Mouse (Mus musculus) embryonic facial prominence, embryonic 10.5 days (tissue): ENCODE data around the gene Spdef. TPM values are rescaled to one million over a fixed set of nuclear protein-coding genes. Genes with fewer than 3 reads are reported as not detected.

Experiments used
- DNase-seq: peaks from one replicate; pipeline ENCODE4 v3.0.0-alpha.2; 2017; ENCODE audit warnings: low spot score
- H3K27ac ChIP-seq: fragments of 300-500 bp; sonication (generic); replicated peaks from 2 replicates; pipeline ENCODE4 v1.5.1; 2016; ENCODE audit warnings: mild to moderate bottlenecking
- H3K27me3 ChIP-seq: fragments of 300-500 bp; sonication (generic); replicated peaks from 2 replicates; pipeline ENCODE4 v1.6.1; 2016; ENCODE audit warnings: low read depth, mild to moderate bottlenecking; ENCODE audit not compliant: poor library complexity, severe bottlenecking
- H3K36me3 ChIP-seq: fragments of 300-500 bp; sonication (generic); replicated peaks from 2 replicates; pipeline ENCODE4 v1.6.1; 2016; ENCODE audit warnings: mild to moderate bottlenecking, moderate library complexity
- H3K4me1 ChIP-seq: fragments of 300-500 bp; sonication (generic); 2 replicates; pipeline ENCODE4 v1.6.1; 2016
- H3K4me3 ChIP-seq: fragments of 300-500 bp; sonication (generic); 2 replicates; pipeline ENCODE4 v1.5.1; 2016; ENCODE audit warnings: mild to moderate bottlenecking, moderate library complexity
- H3K9me3 ChIP-seq: fragments of 300-500 bp; sonication (generic); 2 replicates; pipeline ENCODE4 v1.6.1; 2016; ENCODE audit warnings: mild to moderate bottlenecking
- WGBS: fragments of 180-500 bp; shearing (Covaris S2); methylation state at CpG from one replicate; pipeline ENCODE4 v1.1.7; 2016; 5-methylcytosine and 5-hydroxymethylcytosine counted together
- polyA plus RNA-seq: library from polyadenylated mRNA; unstranded; fragments of >200 nt; fragmentation: Nextera tagmentation; extraction: Ambion mirVana; gene quantifications from 2 replicates; pipeline ENCODE4 v1.2.1, GENCODE M21; 2016

The Spdef gene
- polyA plus RNA-seq, 1 experiment from 2014 or later: 0.15 TPM

- H3K9me3 ChIP-seq: no peaks in the 10 kb centered on the region
- 84% methylated on average over 9 of the region's 9 CpGs for WGBS
- no peak for DNase-seq
- peaks cover 54% of the 10 kb centered on the region for H3K4me1 ChIP-seq
- H3K27me3 ChIP-seq: peaks cover 47% of the 10 kb centered on the region
- H3K36me3 ChIP-seq: no peaks in the 10 kb centered on the region
- H3K4me3 ChIP-seq: no peak overlapping the region
- H3K27ac ChIP-seq: no peak overlapping the region
Measured at GRCm38 (mm10) chr17:27721125-27721664, 7.6 kb downstream of the Spdef start.

- H3K4me3 ChIP-seq: no peak overlapping the region
- H3K36me3 ChIP-seq: no peaks in the 10 kb centered on the region
- WGBS: 54% methylated on average over 9 of the region's 9 CpGs
- peaks cover 45% of the 10 kb centered on the region for H3K4me1 ChIP-seq
- peaks cover 48% of the 10 kb centered on the region for H3K27me3 ChIP-seq
- DNase-seq: no peak
- peak overlapping the region; percentile 31; the same call in 1 of the 2 replicates for H3K27ac ChIP-seq
- no peaks in the 10 kb centered on the region for H3K9me3 ChIP-seq
Measured at GRCm38 (mm10) chr17:27720326-27720725, 8.4 kb downstream of the Spdef start.

GRCm38 (mm10) chr17:27719663-27720062 lies 9.1 kb downstream of the Spdef start:
- Histone ChIP-seq H3K9me3 (no peaks in the 10 kb centered on the region), H3K27me3 (peaks cover 54% of the 10 kb centered on the region), H3K4me1 (peaks cover 38% of the 10 kb centered on the region), H3K36me3 (no peaks in the 10 kb centered on the region), H3K27ac (peak overlapping the region; percentile 31; the same call in 1 of the 2 replicates), H3K4me3 (no peak overlapping the region)
- no peak for DNase-seq
- WGBS: 64% methylated on average over 14 of the region's 14 CpGs

GRCm38 (mm10) chr17:27718250-27718649 lies 10.5 kb downstream of the Spdef start:
- no peak overlapping the region for H3K27ac ChIP-seq
- 57% methylated on average over 5 of the region's 5 CpGs for WGBS
- no peaks in the 10 kb centered on the region for H3K36me3 ChIP-seq
- H3K27me3 ChIP-seq: peaks cover 57% of the 10 kb centered on the region
- no peak for DNase-seq
- H3K9me3 ChIP-seq: no peaks in the 10 kb centered on the region
- H3K4me3 ChIP-seq: no peak overlapping the region
- peaks cover 32% of the 10 kb centered on the region for H3K4me1 ChIP-seq

DNA sequence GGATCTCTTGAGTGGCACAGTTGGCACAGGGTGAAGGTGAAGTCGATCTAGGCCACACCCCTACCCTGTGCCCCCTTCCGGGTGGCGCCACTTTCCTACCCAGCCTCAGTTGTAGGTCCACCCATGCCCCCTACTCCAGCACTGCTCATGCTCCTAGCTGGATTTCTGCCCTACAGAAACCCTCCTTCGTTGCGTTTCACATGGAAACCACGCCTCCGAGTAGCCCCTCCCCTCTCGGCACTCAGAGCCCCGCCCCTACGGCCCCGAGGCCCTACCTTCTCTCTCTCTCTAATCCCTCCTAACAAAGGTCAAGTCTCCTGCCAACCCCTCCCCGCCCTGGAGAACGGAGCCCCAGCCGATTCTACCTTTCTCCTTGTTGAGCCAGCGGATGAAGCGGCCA lies 12.0 kb downstream of the Spdef start:
- Histone ChIP-seq H3K4me3 (peak overlapping the region; percentile 49), H3K27me3 (peaks cover 57% of the 10 kb centered on the region), H3K27ac (peak overlapping the region; percentile 74; the same call in 1 of the 2 replicates), H3K36me3 (no peaks in the 10 kb centered on the region), H3K4me1 (peaks cover 32% of the 10 kb centered on the region), H3K9me3 (no peaks in the 10 kb centered on the region)
- DNase-seq: peak; percentile 76
- WGBS: 3% methylated on average over 16 of the region's 16 CpGs

DNA sequence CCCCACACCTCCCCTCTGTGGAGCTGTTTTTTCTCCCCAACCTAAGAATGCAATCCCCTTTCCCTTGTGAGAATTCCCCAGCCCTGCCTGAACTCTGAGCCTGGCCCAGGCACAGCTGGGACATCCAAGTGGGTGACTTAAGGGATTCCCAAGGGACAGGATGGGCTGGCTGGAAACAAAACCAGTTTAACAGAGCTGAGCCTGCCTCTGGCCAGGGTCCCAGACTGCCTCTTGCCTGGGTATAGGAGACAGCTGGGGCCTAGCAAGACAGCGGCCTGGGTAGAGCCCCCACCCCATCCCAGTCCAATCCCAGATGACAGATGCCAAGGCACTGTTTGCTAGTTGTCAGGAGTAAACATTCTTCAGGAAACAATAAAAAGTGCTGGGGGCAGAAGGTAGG lies 15.9 kb downstream of the Spdef start:
- H3K27me3 ChIP-seq: peaks cover 48% of the 10 kb centered on the region
- H3K9me3 ChIP-seq: no peaks in the 10 kb centered on the region
- 84% methylated on average over 1 of the region's 1 CpGs for WGBS
- peaks cover 40% of the 10 kb centered on the region for H3K4me1 ChIP-seq
- no peak overlapping the region for H3K27ac ChIP-seq
- H3K4me3 ChIP-seq: no peak overlapping the region
- no peak for DNase-seq
- H3K36me3 ChIP-seq: no peaks in the 10 kb centered on the region

- H3K4me3 ChIP-seq: no peak overlapping the region
- 74% methylated on average over 5 of the region's 5 CpGs for WGBS
- DNase-seq: no peak
- H3K27ac ChIP-seq: no peak overlapping the region
- no peaks in the 10 kb centered on the region for H3K36me3 ChIP-seq
- H3K27me3 ChIP-seq: peaks cover 54% of the 10 kb centered on the region
- H3K9me3 ChIP-seq: no peaks in the 10 kb centered on the region
- peaks cover 35% of the 10 kb centered on the region for H3K4me1 ChIP-seq
Measured at GRCm38 (mm10) chr17:27709650-27710049, 19.1 kb downstream of the Spdef start.

DNA sequence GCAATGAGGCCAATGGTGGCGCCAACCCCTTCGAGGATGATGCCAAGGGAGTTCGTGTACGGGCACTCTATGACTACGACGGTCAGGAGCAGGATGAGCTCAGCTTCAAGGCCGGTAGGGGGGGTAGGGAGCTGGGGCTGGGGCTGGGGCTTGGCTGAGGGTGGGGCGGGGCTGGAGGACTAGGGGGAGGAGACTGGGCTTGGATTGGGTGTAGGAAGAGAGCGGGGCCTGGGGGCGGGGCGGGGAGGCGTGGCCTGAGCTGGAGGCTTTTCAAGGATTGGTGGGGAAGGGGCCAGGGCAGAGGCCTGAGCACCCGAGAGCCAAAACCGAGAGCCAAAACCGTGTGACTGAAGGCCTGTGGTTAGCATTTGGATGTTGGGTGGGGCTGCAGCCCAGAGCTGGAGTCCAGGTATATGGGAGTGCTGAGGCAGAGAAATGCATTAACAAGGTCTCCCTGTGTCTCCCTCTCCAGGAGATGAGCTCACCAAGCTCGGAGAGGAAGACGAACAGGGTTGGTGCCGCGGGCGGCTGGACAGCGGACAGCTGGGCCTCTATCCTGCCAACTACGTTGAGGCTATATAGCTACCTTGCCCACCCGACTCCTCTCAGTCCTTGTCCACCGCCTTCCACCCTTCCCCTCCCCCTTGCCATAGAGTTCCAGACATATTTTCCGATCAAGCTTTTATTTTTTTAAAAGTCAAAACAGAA lies 20.6 kb downstream of the Spdef start:
- 4% methylated on average over 25 of the region's 25 CpGs for WGBS
- peak overlapping the region; percentile 30; the same call in 1 of the 2 replicates for H3K27ac ChIP-seq
- peak overlapping the region; percentile 55 for H3K4me3 ChIP-seq
- peaks cover 35% of the 10 kb centered on the region for H3K4me1 ChIP-seq
- no peaks in the 10 kb centered on the region for H3K36me3 ChIP-seq
- H3K9me3 ChIP-seq: no peaks in the 10 kb centered on the region
- DNase-seq: peak; percentile 99
- peaks cover 64% of the 10 kb centered on the region for H3K27me3 ChIP-seq

DNA sequence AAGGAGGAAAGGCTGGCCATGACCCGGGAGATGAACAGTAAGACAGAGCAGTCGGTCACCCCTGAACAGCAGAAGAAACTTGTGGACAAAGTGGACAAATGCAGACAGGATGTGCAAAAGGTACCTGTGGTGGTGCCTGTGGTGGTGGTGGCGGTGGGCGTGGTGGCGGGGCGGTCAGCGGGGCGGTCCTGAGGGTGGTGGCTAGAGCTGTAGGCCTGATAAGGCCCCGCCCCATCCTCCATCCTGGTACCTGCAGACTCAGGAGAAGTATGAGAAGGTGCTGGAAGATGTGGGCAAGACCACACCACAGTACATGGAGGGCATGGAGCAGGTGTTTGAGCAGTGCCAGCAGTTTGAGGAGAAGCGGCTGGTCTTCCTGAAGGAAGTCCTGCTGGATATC lies 23.1 kb downstream of the Spdef start:
- Histone ChIP-seq H3K36me3 (no peaks in the 10 kb centered on the region), H3K27ac (no peak overlapping the region), H3K27me3 (peaks cover 76% of the 10 kb centered on the region), H3K9me3 (no peaks in the 10 kb centered on the region), H3K4me3 (no peak overlapping the region), H3K4me1 (peaks cover 49% of the 10 kb centered on the region)
- no peak for DNase-seq
- WGBS: 32% methylated on average over 10 of the region's 10 CpGs

- peak; percentile 45 for DNase-seq
- WGBS: 63% methylated on average over 5 of the region's 5 CpGs
- Histone ChIP-seq H3K27ac (no peak overlapping the region), H3K4me3 (no peak overlapping the region), H3K36me3 (no peaks in the 10 kb centered on the region), H3K27me3 (peaks cover 60% of the 10 kb centered on the region), H3K4me1 (peaks cover 42% of the 10 kb centered on the region), H3K9me3 (peaks cover 10% of the 10 kb centered on the region)
Measured at GRCm38 (mm10) chr17:27703961-27704621, 24.7 kb downstream of the Spdef start.

DNA sequence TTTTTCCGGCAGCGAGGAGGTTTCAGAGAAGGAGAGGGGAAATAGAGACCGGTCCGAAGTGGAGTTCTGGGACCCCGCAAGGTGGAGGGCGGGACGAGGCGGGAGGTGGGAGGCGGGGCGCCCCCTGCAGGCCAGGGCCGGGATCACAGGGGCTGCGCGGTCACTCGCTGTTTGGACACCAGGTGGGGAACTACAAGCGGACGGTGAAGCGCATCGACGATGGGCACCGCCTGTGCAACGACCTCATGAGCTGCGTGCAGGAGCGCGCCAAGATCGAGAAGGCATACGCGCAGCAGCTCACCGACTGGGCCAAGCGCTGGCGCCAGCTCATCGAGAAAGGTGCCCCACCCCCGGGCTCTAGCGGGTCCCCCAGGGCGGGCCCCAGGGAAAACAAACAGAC lies 26.2 kb downstream of the Spdef start:
- Histone ChIP-seq H3K27ac (no peak overlapping the region; the same call in 1 of the 2 replicates), H3K4me3 (peak overlapping the region; percentile 51), H3K36me3 (no peaks in the 10 kb centered on the region), H3K9me3 (peaks cover 13% of the 10 kb centered on the region), H3K27me3 (peaks cover 54% of the 10 kb centered on the region), H3K4me1 (peaks cover 27% of the 10 kb centered on the region)
- under 1% methylated on average over 34 of the region's 34 CpGs for WGBS
- peak; percentile 87 for DNase-seq

DNA sequence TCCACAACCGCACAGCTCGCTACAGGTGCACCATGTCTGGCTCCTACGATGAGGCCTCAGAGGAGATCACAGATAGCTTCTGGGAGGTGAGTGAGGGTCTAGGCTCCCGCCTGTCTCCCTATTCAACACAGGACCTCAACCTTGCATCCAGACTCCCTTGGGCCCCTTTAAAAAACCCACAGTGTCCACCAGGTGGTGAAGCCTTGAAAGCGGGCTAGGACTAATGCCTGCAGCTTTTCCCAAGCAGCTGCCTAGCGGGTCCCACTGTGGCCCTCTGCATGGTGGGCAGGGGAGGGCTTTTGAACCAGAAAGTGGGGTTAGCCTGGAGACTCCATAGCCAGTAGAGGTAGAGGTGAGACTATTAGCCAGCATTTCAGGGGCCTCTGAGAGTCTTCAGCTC lies 26.9 kb downstream of the Spdef start:
- H3K4me3 ChIP-seq: no peak overlapping the region
- H3K27me3 ChIP-seq: peaks cover 48% of the 10 kb centered on the region
- peaks cover 21% of the 10 kb centered on the region for H3K4me1 ChIP-seq
- 73% methylated on average over 6 of the region's 6 CpGs for WGBS
- no peak overlapping the region; the same call in 1 of the 2 replicates for H3K27ac ChIP-seq
- no peak for DNase-seq
- peaks cover 13% of the 10 kb centered on the region for H3K9me3 ChIP-seq
- no peaks in the 10 kb centered on the region for H3K36me3 ChIP-seq

DNA sequence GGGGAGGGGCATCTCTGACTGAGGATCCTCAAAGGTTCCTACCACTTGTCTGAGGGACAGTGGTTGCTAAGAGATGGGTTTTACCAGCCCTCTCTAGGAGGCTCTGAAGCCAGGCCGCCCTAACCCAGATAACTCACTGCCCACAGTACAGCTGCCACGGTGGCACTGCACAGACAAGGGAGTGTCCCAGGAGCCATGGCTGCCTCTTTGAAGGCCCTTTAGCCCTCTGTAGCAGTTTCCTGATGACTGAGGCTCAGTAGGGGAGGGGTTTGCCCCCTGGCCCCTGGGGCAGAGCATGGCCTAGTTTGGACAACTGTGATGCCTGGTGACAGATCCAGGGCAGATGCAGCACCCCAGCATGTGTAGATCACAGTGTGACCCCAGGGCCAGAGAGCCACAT lies 27.9 kb downstream of the Spdef start:
- Histone ChIP-seq H3K36me3 (no peaks in the 10 kb centered on the region), H3K4me1 (peaks cover 20% of the 10 kb centered on the region), H3K4me3 (no peak overlapping the region), H3K9me3 (peaks cover 13% of the 10 kb centered on the region), H3K27me3 (peaks cover 37% of the 10 kb centered on the region), H3K27ac (no peak overlapping the region)
- no peak for DNase-seq
- 74% methylated on average over 2 of the region's 2 CpGs for WGBS
